Mouse (Mus musculus): Measurements from ENCODE around the gene Dctn5. TPM values are rescaled to one million over a fixed set of nuclear protein-coding genes. Genes with fewer than 3 reads are reported as not detected.

Gene Dctn5
- polyA plus RNA-seq, 1 experiment from 2014 or later = 146 TPM

GRCm38 (mm10) chr7:122131834-122132233, 1.0 kb upstream of the Dctn5 start:
- Histone ChIP-seq H3K27me3 (replicated peaks) (no peaks in the 10 kb centered on the region), H3K4me3 (peak overlapping the region; percentile 83), H3K9me3 (no peaks in the 10 kb centered on the region), H3K27ac (no peak overlapping the region), H3K9ac (no peak overlapping the region), H3K4me1 (peaks cover 10% of the 10 kb centered on the region), H3K4me2 (replicated peaks) (peak overlapping the region; percentile 84), H3K36me3 (peaks cover 35% of the 10 kb centered on the region)
- no peak for ATAC-seq (ENCODE audit: low FRiP score, low read depth)

- ATAC-seq (ENCODE audit: low FRiP score, low read depth) = no peak; the same call in 1 of the 2 replicates
- no peak overlapping the region for H3K27ac ChIP-seq
- H3K4me2 ChIP-seq (replicated peaks) = peak overlapping the region; percentile 84
- WGBS = 19% methylated on average over 8 of the region's 8 CpGs
- H3K27me3 ChIP-seq (replicated peaks) = no peaks in the 10 kb centered on the region
- H3K9me3 ChIP-seq = no peaks in the 10 kb centered on the region
- H3K4me3 ChIP-seq = peak overlapping the region; percentile 83
- H3K9ac ChIP-seq = peak overlapping the region; percentile 72
- H3K4me1 ChIP-seq = peaks cover 10% of the 10 kb centered on the region
- H3K36me3 ChIP-seq = peaks cover 33% of the 10 kb centered on the region
These were observed 441 bp downstream of the Dctn5 start for GRCm38 (mm10) chr7:122133338-122133625.

- no peak overlapping the region for H3K9ac ChIP-seq
- H3K4me2 ChIP-seq (replicated peaks) = no peak overlapping the region
- WGBS = 74% methylated on average over 10 of the region's 10 CpGs
- H3K4me3 ChIP-seq = no peak overlapping the region
- H3K27me3 ChIP-seq (replicated peaks) = no peaks in the 10 kb centered on the region
- peaks cover 47% of the 10 kb centered on the region for H3K36me3 ChIP-seq
- no peak overlapping the region for H3K27ac ChIP-seq
- no peaks in the 10 kb centered on the region for H3K9me3 ChIP-seq
- peaks cover 10% of the 10 kb centered on the region for H3K4me1 ChIP-seq
- no peak for ATAC-seq (ENCODE audit: low FRiP score, low read depth)
These were observed 2.2 kb downstream of the Dctn5 start for GRCm38 (mm10) chr7:122135070-122135469.

- H3K36me3 ChIP-seq = peaks cover 67% of the 10 kb centered on the region
- no peak overlapping the region for H3K4me3 ChIP-seq
- no peaks in the 10 kb centered on the region for H3K27me3 ChIP-seq (replicated peaks)
- H3K4me2 ChIP-seq (replicated peaks) = no peak overlapping the region
- peaks cover 9% of the 10 kb centered on the region for H3K4me1 ChIP-seq
- no peak overlapping the region for H3K9ac ChIP-seq
- no peaks in the 10 kb centered on the region for H3K9me3 ChIP-seq
- no peak overlapping the region for H3K27ac ChIP-seq
- ATAC-seq (ENCODE audit: low FRiP score, low read depth) = no peak
These were observed 4.2 kb downstream of the Dctn5 start for GRCm38 (mm10) chr7:122137071-122137470.

- peaks cover 73% of the 10 kb centered on the region for H3K36me3 ChIP-seq
- peaks cover 6% of the 10 kb centered on the region for H3K4me1 ChIP-seq
- no peaks in the 10 kb centered on the region for H3K9me3 ChIP-seq
- no peak for ATAC-seq (ENCODE audit: low FRiP score, low read depth)
- 93% methylated on average over 5 of the region's 5 CpGs for WGBS
- no peak overlapping the region for H3K4me2 ChIP-seq (replicated peaks)
- H3K27ac ChIP-seq = no peak overlapping the region
- H3K27me3 ChIP-seq (replicated peaks) = no peaks in the 10 kb centered on the region
- no peak overlapping the region for H3K4me3 ChIP-seq
- no peak overlapping the region for H3K9ac ChIP-seq
These were observed 5.3 kb downstream of the Dctn5 start for GRCm38 (mm10) chr7:122138190-122138589.

DNA sequence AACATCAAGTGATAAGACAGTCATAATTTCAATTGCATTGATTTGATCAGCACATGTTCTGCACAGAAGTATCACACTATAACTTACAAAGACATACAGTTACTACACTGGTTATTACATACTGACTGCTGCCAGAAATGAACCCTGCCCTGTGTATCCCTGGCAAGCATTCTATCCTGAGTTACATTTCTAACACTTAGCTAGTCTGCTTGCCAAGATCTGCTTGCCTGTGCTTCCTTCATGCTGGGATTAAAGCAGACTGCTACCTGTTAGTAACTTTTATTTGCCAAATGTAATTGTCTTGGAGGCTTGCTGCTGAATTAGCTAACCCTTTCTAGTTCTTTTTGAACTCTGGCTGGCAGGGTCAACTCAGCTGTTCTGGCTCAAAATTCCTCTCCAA, 8.2 kb downstream of the Dctn5 start:
- H3K27me3 ChIP-seq (replicated peaks) = no peaks in the 10 kb centered on the region
- H3K4me2 ChIP-seq (replicated peaks) = no peak overlapping the region
- H3K36me3 ChIP-seq = peaks cover 88% of the 10 kb centered on the region
- H3K9ac ChIP-seq = no peak overlapping the region
- H3K4me3 ChIP-seq = no peak overlapping the region
- H3K27ac ChIP-seq = no peak overlapping the region
- ATAC-seq (ENCODE audit: low FRiP score, low read depth) = no peak
- H3K9me3 ChIP-seq = no peaks in the 10 kb centered on the region
- H3K4me1 ChIP-seq = no peaks in the 10 kb centered on the region

DNA sequence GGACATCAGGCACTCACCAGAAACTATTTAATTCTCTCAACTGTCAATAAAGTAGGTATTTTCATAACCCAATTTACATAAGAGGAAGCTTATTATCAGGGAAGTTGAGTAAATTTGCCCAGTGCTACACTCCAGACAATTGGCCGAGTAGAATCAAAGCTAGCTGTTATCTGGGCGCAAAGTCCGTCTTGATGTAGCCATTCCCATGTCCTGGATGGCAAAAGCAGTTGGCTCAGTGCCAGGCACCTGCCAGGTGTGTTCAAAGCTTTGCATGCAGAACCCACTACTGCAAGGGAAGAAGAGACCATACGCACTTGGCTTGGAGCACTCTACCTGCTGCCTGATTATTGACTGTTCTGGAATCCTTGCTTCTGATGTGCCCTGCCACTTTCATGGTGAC, 19.6 kb downstream of the Dctn5 start:
- H3K9me3 ChIP-seq = no peaks in the 10 kb centered on the region
- no peaks in the 10 kb centered on the region for H3K27me3 ChIP-seq (replicated peaks)
- 88% methylated on average over 4 of the region's 4 CpGs for WGBS
- no peak for ATAC-seq (ENCODE audit: low FRiP score, low read depth)
- no peak overlapping the region for H3K9ac ChIP-seq
- H3K4me3 ChIP-seq = no peak overlapping the region
- no peak overlapping the region for H3K4me2 ChIP-seq (replicated peaks)
- H3K4me1 ChIP-seq = peaks cover 6% of the 10 kb centered on the region; the same call in 1 of the 2 replicates
- no peak overlapping the region for H3K27ac ChIP-seq
- H3K36me3 ChIP-seq = peaks cover 28% of the 10 kb centered on the region

DNA sequence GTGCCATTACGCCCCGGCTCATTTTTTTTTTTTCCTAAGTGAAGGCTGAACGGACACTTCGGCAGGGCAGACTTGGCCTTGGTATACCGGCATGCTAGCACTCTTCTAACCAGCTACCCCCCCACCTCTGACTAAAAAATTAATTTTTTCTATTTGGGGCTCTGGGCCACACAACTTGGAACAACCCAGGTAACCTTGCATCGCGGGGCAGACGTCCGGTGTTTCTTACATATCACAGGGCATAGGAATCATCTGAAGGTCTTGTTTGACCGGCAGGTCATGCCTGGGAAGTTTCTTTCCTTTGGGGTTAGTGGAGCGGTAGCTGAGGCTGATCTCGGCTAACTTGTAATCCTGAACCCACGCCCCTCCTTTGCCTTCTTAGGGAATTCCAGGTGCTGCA, 25.6 kb downstream of the Dctn5 start:
- H3K27me3 ChIP-seq (replicated peaks) = no peaks in the 10 kb centered on the region
- no peaks in the 10 kb centered on the region for H3K9me3 ChIP-seq
- peak; percentile 4; the same call in 1 of the 2 replicates for ATAC-seq (ENCODE audit: low FRiP score, low read depth)
- H3K4me3 ChIP-seq = peak overlapping the region; percentile 67
- H3K36me3 ChIP-seq = peaks cover 20% of the 10 kb centered on the region; the same call in 1 of the 2 replicates
- H3K4me2 ChIP-seq (replicated peaks) = peak overlapping the region; percentile 76
- H3K27ac ChIP-seq = peak overlapping the region; percentile 15; the same call in 1 of the 2 replicates
- 6% methylated on average over 13 of the region's 13 CpGs for WGBS
- H3K9ac ChIP-seq = peak overlapping the region; percentile 60
- peaks cover 45% of the 10 kb centered on the region for H3K4me1 ChIP-seq

GRCm38 (mm10) chr7:122158915-122159902, 26.4 kb downstream of the Dctn5 start, which contains the start of gene Plk1:
TSS of gene Plk1 (plus strand) at chr7:122159439.
- peak within 1 kb of the TSS; percentile 67 for H3K4me3 ChIP-seq
- H3K4me1 ChIP-seq = peaks cover 45% of the 10 kb centered on the region
- peak within 1 kb of the TSS; percentile 60 for H3K9ac ChIP-seq
- no peaks in the 10 kb centered on the region for H3K27me3 ChIP-seq (replicated peaks)
- H3K4me2 ChIP-seq (replicated peaks) = peak within 1 kb of the TSS; percentile 76
- no peaks in the 10 kb centered on the region for H3K9me3 ChIP-seq
- peak within 1 kb of the TSS; percentile 15; the same call in 1 of the 2 replicates for H3K27ac ChIP-seq
- under 1% methylated on average over 63 of the region's 63 CpGs for WGBS
- peak; percentile 96 for ATAC-seq (ENCODE audit: low FRiP score, low read depth)
- H3K36me3 ChIP-seq = peaks cover 25% of the 10 kb centered on the region

GRCm38 (mm10) chr7:122160037-122160436, 27.2 kb downstream of the Dctn5 start:
- no peak for ATAC-seq (ENCODE audit: low FRiP score, low read depth)
- WGBS = under 1% methylated on average over 12 of the region's 12 CpGs

GRCm38 (mm10) chr7:122163766-122164165, 30.9 kb downstream of the Dctn5 start:
- H3K4me3 ChIP-seq = no peak overlapping the region
- ATAC-seq (ENCODE audit: low FRiP score, low read depth) = no peak
- 94% methylated on average over 7 of the region's 8 CpGs for WGBS
- no peaks in the 10 kb centered on the region for H3K27me3 ChIP-seq (replicated peaks)
- H3K4me2 ChIP-seq (replicated peaks) = no peak overlapping the region
- H3K27ac ChIP-seq = no peak overlapping the region
- H3K36me3 ChIP-seq = peaks cover 66% of the 10 kb centered on the region
- no peaks in the 10 kb centered on the region for H3K9me3 ChIP-seq
- peaks cover 26% of the 10 kb centered on the region for H3K4me1 ChIP-seq
- H3K9ac ChIP-seq = no peak overlapping the region

More at GRCm38 (mm10) chr7:122160037-122160436, 27.2 kb downstream of the Dctn5 start:
- H3K36me3 ChIP-seq = peaks cover 32% of the 10 kb centered on the region
- peak overlapping the region; percentile 76 for H3K4me2 ChIP-seq (replicated peaks)
- H3K4me3 ChIP-seq = peak overlapping the region; percentile 67
- no peak overlapping the region for H3K27ac ChIP-seq
- no peaks in the 10 kb centered on the region for H3K9me3 ChIP-seq
- peaks cover 45% of the 10 kb centered on the region for H3K4me1 ChIP-seq
- H3K27me3 ChIP-seq (replicated peaks) = no peaks in the 10 kb centered on the region
- H3K9ac ChIP-seq = peak overlapping the region; percentile 54

DNA sequence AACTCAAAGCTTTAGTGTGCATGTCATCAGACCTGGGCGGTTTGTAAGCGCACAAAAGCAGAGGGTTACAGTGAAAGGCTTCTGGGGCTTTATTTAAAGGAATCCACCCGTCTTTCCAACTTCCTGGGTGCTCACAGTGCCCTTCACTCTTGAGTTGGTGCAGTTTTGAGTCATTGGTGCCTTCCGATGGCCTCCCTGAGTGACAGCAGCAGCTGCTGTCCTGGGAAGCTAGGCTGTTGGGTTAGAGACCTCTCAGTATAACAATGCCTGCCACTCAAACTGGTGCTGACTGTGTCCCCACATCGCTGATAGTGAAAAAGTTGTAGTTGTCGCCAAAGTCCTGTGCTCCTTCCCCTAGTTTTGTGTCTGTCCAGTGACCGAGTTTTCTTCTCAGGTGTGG, 34.4 kb downstream of the Dctn5 start:
- no peak for ATAC-seq (ENCODE audit: low FRiP score, low read depth)
- no peaks in the 10 kb centered on the region for H3K9me3 ChIP-seq
- H3K4me3 ChIP-seq = no peak overlapping the region
- 88% methylated on average over 7 of the region's 7 CpGs for WGBS
- no peak overlapping the region for H3K9ac ChIP-seq
- no peak overlapping the region for H3K4me2 ChIP-seq (replicated peaks)
- H3K36me3 ChIP-seq = peaks cover 75% of the 10 kb centered on the region
- H3K4me1 ChIP-seq = no peaks in the 10 kb centered on the region
- no peak overlapping the region for H3K27ac ChIP-seq
- H3K27me3 ChIP-seq (replicated peaks) = no peaks in the 10 kb centered on the region
